In genomic region chr10:7182555-7183170, GRCm38 (mm10) we compare ENCODE assay signal across 8 mouse cellular contexts. TPM values are rescaled to one million over a fixed set of nuclear protein-coding genes. Genes with fewer than 3 reads are reported as not detected.
DNase-seq lines count a peak whose midpoint lies in the region; ATAC-seq lines count a peak whose summit lies in the region.

No protein-coding gene starts in this region.

- intact Hi-C loops in left cerebral cortex, postnatal 25 days (cut with DNase I), result no loop called here

- H3K9me3 ChIP-seq in hindbrain, embryonic 14.5 days (ENCODE audit: control insufficient read depth, low read length), result no peaks in the 10 kb centered on the region

- peak; percentile 31 to 45 for DNase-seq in heart, adult 18-20 months
- no peak for DNase-seq in heart, postnatal 4 days
- peak; percentile 84 for DNase-seq in cerebellum, adult 9-10 months
- no peak for DNase-seq in hindbrain, embryonic 14.5 days (ENCODE audit: low spot score)
- DNase-seq in lung, postnatal 4 days, result peak; percentile 29 to 54
- DNase-seq in ovary, postnatal 10 days (ENCODE audit: low spot score), result no peak
- no peak for DNase-seq in left cerebral cortex, adult 18-20 months (ENCODE audit: low spot score in 2 of 2)
- DNase-seq in left cerebral cortex, postnatal 25 days (ENCODE audit: low spot score in 2 of 2), result no peak

- no peak overlapping the region for H3K4me3 ChIP-seq in hindbrain, embryonic 14.5 days (replicated peaks; ENCODE audit: low read length)

- 0 out of 2 replicates have a peak overlapping the region, but pooled peaks have one; percentile 14 for H3K27ac ChIP-seq in hindbrain, embryonic 14.5 days

- no peak for ATAC-seq in hindbrain, embryonic 14.5 days (ENCODE audit: low FRiP score)

- H3K36me3 ChIP-seq in hindbrain, embryonic 14.5 days (replicated peaks; ENCODE audit: control insufficient read depth, insufficient read depth), result no peaks in the 10 kb centered on the region

- no peak overlapping the region for H3K9ac ChIP-seq in hindbrain, embryonic 14.5 days

- H3K27me3 ChIP-seq in hindbrain, embryonic 14.5 days (ENCODE audit: control insufficient read depth, insufficient read depth, low read length), result no peaks in the 10 kb centered on the region

- 0 out of 2 replicates have a peak, but pooled peaks cover 6% of the 10 kb centered on the region for H3K4me1 ChIP-seq in hindbrain, embryonic 14.5 days (replicated peaks; ENCODE audit: control insufficient read depth, insufficient read depth, low read length)

- no peak overlapping the region; the same call in 1 of the 2 replicates for H3K4me2 ChIP-seq in hindbrain, embryonic 14.5 days (replicated peaks)

- WGBS in hindbrain, embryonic 14.5 days, result 68% methylated on average over 12 of the region's 12 CpGs

RNA-seq across cellular contexts. Expression of gene Cnksr3, which starts 29.4 kb away (rescaled TPM):
- 10 to 100 TPM; 32.7 to 33.7 TPM for total RNA-seq in heart, adult 18-20 months (2021)
- 10 to 100 TPM; 25.7 to 28.7 TPM for total RNA-seq in heart, postnatal 4 days (2021)
- polyA plus RNA-seq in hindbrain, embryonic 14.5 days (2014; fragmentation: Nextera tagmentation; extraction: Ambion mirVana), result 3.0 and 3.8 TPM in 2 replicates
- total RNA-seq in left cerebral cortex, adult 18-20 months (2021), result 1 to 10 TPM; 3.6 to 3.8 TPM
- total RNA-seq in left cerebral cortex, postnatal 25 days (2021), result 1 to 10 TPM; 5.3 to 7.3 TPM

Comparison
In these comparisons a context has a peak if more than half of its experiments do, and no peak if none do; other contexts are left out.
1. DNase-seq: peak in heart, adult 18-20 months (2 of 2), cerebellum, adult 9-10 months (single experiment) and lung, postnatal 4 days (2 of 2); none in heart, postnatal 4 days (single experiment), hindbrain, embryonic 14.5 days (single experiment), ovary, postnatal 10 days (single experiment), left cerebral cortex, adult 18-20 months (0 of 2) and left cerebral cortex, postnatal 25 days (0 of 2).